Mouse (Mus musculus) spleen, postnatal 14 days (tissue): ENCODE results near the gene Kpnb1.

Source experiments
- DNase-seq, 2 experiments: peaks; one replicate each; pipeline ENCODE4 v3.0.0; 2021 to 2022; ENCODE audit warnings: low spot score in 2 of 2

Kpnb1 gene

DNA sequence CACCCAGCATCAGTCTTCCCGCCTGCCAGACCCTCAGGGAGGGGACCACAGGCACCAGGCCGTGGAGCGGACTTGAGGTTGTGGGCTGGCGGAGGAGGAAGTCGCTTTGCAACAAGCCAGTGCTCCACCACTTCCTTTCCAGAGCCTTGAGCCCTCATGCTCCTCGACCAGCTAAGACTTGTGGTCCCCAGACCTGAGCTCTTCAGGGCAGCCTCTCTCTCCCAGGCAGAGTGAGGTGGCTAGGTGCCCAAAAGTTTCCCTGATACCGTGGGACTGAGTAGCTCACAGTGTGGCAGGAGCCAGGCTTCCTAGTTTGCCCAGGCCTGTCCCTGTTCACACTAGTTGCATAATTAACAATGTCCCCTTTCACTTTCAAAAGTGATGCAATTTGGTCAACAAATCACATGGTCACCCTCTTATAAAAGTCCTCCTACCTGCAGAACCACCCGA lies 45.5 kb downstream of the Kpnb1 start:
- DNase-seq = peak; percentile 33 to 43

DNA sequence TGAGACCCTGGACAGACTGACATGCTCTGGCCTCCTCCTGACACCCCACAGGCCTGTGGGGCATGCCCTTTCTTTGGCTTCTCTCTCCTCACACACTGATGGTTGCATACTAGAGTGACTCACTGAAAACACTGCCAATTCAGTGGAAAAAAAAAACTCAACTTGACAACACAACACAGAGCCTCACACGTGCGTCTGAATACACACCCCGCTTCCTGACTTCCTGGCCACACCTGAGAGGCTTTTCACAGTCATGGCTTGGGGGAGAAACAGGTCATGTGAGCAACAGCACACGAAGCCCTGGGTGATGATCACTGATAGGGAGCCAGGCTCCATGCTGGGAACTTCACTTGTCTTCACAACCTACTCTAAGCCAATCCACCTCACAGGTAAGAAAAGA lies 46.9 kb downstream of the Kpnb1 start:
- DNase-seq = no peak

DNA sequence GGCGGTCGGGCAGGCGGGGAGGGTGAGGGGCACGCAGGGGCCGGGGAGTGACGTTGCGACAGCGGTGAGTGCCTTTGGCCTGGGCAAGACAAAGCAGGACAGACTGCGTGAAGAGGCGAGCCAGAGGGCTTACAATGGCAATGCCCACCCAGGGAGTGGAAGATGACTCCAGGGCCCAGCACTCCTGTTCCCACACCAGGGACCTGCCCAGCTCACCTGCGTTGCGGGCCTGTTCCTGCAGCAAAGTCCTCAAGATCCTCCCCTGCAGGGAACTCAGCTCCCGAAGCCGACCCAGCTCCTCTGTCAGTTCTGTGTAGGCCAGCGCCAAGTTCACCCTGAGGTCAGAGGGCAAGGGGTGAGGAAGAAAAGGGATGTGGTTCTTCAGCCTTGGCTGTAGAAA lies 48.4 kb downstream of the Kpnb1 start:
- no peak for DNase-seq

DNA sequence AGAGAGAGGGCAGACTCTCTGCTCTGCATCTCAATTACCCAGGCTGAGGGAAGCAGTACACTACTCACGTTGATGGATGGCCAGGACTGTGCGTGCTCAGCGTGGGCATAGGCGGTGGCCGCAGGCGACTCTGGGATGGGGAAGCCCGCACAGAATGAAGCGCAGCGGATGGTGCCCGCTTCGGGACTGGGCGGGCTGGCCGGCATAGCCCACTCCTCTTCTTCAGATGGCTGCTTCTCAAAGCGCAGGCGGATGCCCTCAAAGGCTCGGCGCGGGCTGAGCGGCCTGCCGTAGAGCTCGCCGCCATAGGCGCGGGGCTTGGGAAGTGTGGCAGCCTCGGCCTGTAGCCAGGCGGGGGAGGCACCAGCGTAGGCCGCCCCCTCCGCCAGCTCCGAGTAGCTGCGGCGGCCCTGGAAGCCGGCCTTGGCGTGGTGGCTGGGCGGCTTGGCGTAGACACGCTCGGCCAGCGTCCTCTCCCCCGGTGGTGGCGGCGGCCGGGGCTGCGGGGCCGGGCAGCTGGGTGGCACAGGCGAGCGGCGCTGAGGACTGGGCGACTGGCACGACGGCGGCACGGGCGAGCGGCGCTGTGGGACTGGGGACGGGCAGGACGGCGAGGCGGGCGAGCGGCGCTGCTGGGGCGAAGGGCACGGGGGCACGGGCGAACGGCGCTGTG lies 49.0 kb downstream of the Kpnb1 start:
- no peak for DNase-seq

DNA sequence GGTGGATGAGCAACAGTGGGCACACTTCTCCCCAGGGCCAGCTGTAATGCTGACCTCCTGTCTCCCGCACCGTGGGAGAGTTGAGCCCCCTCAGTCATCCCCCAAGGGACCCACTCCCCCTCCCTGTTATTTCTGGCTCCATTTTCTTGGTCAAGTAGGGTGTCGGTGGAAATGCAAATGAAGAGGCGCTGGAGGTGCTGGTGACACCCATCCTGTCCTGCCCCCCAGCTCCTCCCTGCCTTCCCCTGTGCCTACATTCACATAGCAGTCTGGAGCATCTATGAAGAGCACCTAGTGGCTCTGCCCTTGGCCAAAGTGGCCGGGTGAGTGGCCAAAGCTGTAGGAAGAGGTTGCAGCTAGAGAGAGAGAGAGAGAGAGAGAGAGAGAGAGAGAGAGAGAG lies 54.4 kb downstream of the Kpnb1 start:
- DNase-seq = no peak

DNA sequence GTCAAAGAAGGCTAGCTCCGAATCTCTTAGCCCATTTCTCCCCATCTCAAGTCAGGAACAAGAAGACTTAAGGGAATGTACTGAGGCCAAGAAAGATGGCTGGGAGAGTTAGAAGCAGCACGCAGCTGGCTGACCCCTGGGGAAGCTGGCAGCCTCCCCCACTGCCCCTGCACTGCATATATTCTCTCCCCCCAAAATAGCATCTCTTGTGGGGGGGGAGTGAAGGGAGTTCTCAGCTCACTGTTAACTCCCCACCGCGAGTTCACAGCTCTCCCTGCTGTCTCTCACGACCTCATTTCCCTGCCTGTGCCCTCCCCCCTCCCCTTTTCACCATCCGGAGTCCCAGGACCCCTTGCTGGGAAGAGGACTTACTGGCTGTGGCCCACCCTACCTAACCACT lies 55.5 kb downstream of the Kpnb1 start:
- DNase-seq = no peak

DNA sequence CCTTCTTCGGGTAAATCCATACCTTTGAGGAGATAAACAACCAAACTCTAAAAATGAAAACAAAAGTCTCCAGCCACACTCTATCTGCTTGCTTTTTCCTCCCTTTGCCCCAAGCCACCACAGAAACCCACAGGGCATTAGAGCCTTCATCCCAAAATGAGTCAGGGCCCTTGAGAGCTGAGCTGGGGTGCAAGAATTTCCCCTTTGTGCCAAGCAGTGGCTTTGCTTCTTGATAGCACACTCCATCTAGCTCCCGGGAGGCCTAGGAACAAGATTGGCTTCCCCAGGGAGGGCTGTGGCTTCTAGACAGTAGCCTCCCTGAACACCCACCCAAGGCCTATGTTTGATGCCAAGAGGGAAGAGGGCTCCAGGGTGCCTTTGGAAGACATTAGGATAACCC lies 56.0 kb downstream of the Kpnb1 start:
- DNase-seq = no peak

DNA sequence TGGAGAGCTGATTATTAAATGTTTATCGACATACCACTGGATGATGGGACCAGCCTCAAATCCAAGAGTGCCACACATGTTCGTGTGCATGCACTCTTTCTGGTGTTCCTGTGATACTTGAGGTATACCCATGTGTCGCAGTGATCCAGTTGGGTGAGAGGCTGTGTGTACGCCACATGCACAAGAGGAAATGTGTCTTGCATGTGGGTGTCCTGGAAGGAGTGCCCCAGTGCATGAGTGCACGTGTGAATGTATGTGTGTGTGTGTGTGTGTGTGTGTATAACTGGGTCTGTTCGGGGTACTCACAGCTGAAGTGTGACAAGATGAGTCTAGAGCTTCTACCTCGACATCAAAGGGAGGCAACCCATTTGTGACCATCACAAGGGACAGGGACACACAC lies 57.4 kb downstream of the Kpnb1 start:
- no peak for DNase-seq

DNA sequence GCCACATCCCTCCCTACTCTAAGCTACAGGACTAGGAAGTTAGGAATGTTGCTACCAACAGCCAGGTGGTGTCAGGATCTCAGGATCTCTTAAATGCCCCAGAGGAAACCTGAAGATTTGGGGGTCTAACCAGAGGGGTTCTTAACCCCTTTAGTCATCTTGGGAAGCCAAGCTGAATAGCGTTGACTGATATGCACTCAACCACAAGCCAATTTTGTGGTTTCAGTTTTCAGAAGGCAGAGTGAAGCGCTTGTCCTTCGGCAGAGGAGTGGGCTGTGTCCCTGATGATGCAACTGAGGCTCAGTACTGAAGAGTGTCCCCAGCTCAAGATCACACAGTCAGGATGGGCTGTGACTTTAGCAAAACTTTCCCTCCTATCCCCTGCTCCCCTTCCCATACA lies 58.7 kb downstream of the Kpnb1 start:
- DNase-seq = no peak

DNA sequence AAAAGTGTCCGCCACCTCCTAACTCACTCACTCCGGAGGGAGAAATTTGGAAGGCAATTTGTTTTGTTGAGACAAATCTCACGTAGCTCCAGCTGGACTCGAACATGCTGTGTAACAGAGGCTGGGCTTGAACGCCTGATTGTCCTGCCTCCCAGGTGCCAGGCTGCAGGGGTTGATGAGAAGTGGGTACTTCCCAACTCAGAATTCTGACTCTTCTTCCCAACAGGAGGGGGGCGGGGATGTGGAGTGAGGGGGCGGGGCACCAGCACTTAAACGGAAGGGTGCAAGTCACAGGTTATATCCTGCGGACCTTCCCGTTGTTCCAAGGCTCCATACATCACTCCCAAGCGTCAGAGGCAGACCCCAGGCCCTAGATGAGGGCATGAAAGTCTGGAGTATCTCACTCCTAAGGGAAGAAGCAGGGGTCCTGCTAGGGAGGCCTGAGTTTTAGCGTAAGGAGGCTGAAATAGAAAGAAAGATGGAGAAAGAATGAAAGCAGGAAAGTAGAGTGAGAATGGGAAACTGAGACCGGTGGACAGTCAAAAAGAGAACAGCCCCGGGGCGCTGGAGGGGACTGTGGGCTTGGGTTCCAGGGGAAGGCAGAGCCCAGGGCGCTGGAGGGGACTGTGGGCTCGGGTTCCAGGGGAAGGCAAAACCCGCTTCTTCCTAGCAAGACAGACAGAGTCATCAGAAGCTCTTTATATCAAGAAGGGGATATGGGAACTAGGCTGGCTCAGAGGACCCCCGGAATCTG lies 60.0 kb downstream of the Kpnb1 start:
- no peak for DNase-seq

DNA sequence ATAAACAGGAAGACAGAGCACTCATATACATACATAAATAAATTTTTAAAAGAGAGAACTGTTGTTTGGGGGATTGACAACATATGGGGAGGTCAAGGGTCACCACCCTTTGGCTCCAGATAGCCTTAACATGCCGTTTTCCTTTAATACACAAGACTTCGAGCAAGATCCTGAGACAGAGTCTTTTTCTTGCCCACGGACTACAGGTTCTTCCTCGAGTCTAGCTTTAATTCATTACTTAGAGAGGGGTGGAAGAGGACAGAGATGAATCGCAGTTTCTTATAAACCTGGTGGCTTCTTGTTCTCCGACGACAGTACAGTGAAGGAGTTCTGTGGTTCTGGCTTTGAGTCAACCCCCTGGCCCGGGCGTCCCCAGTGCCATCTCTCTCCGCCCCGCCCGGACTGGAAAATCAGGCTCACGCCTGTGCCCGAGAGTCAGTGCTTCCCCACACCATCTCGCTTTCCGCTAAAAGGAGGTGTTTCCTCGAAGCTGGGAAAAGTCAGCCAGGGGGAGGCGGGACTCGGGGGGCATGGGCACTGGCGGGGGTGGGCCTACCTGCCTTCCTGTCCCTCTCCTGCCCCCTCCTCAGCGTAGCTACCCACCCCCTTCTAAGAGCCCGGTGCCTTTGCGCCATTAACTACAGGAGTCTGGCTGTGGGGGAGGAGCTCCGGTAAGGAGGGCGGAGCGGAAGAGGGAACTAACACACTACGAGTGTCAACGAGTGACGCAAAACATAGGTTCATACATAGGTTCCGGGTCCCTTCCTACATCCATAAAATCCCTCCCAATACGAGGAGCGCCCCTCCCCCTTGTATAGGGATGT lies 60.8 kb downstream of the Kpnb1 start:
- DNase-seq = peak in 1 of 2 experiments; percentile 57

DNA sequence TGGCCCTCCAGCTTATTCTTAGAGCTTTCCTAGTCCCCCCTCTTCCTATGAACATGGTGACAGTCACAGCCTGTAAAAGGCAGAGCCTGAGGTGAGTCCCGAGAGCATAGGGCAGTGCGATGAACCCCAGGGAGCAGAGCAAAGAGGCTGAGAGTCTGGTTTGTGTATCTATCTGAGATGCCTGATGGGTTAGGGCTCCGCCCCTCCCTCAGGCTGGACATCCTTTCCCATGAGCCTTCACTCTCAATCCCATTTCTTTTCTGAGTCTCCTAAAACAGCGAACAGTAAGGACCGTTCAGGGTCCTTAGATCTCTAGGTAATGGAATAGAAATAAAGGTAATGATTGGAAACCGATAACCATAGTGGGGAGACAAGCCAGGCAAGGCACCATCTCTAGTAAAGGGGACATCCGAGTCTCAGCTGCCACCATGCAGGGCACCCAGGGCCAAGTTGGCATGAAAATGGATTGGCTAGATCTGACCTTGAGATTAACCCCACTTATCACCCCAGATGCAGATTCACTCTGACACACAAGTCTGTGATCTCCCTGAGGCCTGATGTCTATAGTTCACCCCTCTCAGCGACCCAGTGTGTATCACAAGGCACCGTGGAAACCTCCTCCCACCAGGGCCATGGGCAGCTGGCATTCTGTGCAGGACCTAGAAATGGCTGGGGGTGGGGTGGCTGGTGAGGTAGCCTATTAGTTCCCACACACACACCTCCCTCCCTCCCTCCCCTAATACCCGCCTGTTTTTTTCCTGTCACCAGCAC lies 63.2 kb downstream of the Kpnb1 start:
- DNase-seq = no peak

DNA sequence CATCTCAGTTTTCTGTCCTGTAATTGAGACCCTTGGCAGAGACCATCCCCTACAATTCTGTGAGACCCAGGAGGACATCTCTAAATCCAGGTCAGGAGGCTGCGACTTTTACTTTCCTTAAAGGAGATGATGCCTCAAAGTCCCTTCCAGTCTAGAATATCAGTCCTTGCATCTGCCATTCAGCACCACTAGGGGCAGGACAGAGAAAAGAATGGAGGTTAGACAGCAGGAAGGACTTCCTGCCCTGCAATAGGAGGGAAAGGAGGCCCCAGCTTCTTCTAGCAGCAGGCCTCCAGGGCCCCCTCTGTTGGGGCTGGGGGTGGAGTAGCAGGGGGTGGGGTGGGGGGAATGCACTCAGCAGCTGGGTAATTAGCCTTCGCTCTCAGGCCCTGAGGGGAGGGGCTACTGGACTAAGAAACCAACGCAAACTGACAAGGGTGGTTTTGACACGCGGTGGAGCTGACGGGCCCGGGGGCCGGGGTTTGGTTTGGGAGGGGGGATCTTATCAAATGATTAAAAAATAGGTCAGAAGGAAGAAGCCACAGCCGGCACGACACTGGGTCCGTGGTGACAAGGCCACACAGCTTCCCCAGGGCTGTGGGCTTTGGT lies 64.3 kb downstream of the Kpnb1 start:
- DNase-seq = no peak

DNA sequence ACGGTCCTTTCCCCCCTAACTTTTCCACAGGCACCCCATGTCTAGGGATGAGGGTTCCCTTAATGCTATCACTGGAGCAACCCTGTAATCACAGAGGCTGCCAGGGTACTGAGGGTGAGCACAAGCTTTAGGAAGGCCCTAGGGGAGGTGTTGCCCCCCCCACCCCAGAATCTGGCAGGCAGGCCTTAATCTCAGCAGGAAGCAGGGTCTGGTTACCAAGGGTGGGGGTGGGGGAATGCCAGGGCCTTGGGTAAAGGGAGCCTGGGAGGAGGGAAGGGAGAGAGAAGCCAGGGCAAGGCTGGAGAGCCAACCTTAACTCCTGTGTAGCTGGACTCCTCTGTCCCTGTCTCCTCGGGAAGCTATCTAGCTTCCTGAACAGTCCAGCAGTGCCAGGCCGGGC lies 67.0 kb downstream of the Kpnb1 start:
- DNase-seq = no peak

DNA sequence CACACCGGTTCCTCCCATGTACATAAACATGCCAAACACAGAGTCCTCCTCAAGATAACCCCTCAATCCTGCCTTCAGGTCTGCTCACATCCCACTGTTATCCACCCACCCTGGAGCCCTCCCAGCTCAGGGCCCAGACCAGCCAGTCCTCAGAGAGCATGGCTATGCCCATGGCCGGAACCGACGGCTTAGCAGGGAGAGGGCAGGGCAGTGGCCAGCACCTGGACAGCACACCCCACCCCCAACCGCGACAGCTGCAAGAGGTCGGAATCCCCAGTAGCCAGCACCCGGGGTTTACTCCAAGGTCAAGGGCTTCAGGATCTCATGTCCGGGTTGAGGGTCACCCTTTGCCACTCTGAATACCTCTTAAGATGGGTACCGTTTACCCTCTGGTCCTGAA lies 67.5 kb downstream of the Kpnb1 start:
- DNase-seq = no peak

DNA sequence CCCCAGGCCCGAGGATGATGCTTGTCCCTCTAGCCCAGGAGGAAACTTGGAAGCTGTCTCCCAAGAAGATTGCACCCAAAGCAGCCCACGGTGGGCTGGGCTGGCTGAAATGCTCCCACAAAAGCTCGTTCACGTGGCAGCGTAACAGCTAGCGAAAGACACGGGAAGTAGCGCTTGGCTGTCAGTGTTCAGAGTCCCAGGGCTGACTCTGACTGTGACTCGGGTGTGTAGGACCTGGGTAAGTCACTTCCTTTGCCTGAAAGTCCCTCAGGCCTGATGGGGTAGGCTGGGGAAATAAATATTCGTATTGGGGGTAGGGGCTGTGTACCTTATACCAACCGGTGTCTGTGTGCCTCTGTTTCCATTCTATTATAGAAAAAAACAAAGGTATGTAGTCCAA lies 71.9 kb downstream of the Kpnb1 start:
- DNase-seq = no peak

DNA sequence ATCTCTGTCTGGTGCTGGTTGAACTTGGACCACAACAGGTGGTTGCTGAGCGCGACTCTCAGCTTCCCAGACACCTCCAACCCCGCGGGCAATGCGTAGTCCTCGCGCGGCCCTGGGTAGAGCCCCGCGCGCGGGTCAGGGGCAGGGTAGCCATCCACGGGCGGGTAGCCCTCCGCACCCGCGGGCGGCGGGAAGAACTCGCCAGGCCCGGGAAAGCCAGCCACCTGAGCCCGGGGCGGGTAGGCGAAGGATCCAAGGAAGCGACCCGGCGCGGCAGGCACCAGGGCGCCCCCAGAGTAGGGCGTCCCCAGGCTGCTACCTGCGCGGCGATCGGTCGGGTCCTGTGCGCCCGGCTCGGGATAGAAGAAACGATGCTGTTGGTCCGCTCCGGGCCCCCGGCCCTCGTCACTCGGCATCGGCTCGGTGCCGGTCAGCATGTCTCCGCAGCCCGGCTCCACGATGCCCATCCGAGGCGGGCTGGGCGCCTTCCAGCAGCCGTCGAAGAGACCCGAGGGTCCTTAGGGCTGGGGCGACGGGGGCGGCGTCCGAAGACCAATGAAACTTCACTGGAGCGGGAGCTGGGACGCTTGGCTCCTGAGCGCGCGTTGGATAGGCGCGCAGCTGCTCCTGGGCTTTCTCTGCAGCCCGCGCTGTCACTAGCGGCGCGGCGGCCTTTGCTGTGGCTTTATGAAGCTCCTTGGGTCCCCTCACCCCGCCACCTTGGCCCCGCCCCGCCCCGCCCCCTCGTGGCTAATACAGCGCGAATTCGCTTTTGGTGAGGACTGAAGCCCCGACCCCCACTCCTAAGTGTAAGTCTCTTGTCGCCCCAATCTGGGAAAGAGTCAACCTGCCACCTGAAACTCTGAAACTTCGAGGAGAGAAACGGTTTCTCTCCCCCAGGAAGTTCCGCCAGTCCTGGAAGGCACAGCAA lies 72.7 kb downstream of the Kpnb1 start, which contains the start of gene Tbx21:
TSS of gene Tbx21 (minus strand) at position 661 of the 931 bp plus-strand sequence.
- DNase-seq = no peak

DNA sequence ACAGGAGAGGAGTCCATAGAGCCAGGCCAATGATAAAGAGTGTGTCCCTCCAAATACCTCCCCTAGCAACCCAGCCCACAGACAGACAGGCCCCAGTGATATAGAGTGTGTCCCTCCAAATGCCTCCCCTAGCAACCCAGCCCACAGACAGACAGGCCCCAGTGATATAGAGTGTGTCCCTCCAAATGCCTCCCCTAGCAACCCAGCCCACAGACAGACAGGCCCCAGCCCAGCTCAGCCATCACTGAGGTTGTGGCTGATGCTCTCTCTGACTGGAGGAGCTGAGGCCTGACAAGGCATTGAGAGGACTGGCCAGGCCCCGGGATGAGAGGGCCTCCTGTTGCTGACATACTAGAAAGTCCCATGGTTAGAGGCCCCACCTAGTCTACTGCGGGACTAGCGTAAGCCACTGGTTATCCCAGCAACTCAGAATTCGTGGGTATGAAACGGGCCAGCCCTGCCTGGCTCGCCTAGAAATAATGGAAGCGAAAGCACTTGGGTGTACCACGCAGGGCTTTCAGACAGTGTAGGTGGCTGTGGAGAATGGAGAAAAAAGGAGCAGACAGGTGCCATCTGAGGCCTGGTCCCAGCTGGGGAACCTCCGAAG lies 75.1 kb downstream of the Kpnb1 start:
- DNase-seq = no peak
